ENCODE assay signal across 30 mouse cellular contexts in the genomic region with DNA sequence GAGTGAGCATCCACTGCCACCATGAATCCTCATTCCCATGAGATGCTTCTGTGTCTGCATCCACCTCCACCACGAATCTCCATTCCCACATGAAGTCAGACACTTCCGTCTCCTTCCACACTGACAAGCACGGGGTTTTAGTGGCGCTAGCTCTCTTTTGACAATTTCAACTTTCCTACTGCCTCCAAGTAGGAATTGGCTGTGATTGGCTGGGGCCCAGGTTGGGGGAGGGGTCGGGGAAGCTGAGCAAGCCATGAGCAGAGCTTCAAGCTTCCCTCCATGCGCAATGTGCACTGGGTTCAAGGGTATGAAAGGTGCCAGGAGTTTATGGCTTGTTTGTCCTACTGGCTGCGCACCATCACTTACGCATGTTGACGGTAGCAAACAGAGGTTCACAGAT.
DNase-seq lines count a peak whose midpoint lies in the region; ATAC-seq and TF ChIP-seq lines count a peak whose summit lies in the region.
"Had no signal": no experiment of that assay in that cellular context is flagged by ENCODE, and none has a peak within 500 bp of the region (broad histone marks: within the 10 kb centered on the region; RNA-seq: fewer than 3 reads in every experiment).

No protein-coding gene starts in this region.

- no peak for TF ChIP-seq CTCF in kidney, adult 2 months (conservative IDR thresholded peaks at IDR 0.05; ENCODE audit: insufficient read depth, insufficient read length, low read depth, low read length)
- no peak for TF ChIP-seq CTCF in lung, postnatal 0 days (IDR thresholded peaks at IDR 0.05)
- TF ChIP-seq CTCF in intestine, postnatal 0 days (IDR thresholded peaks at IDR 0.05; ENCODE audit: low read depth) = no peak

- no peaks in the 10 kb centered on the region for H3K27me3 ChIP-seq in kidney, adult 2 months (replicated peaks; ENCODE audit: control insufficient read depth, insufficient read depth, low read length)
- H3K27me3 ChIP-seq in lung, postnatal 0 days (replicated peaks; ENCODE audit: insufficient read depth, low read length) = no peaks in the 10 kb centered on the region
- H3K27me3 ChIP-seq in intestine, postnatal 0 days (replicated peaks; ENCODE audit: control insufficient read depth, insufficient read depth, low read length) = no peaks in the 10 kb centered on the region
- H3K27me3 ChIP-seq: embryonic facial prominence, embryonic 13.5 days; forebrain, embryonic 15.5 days; heart, embryonic 15.5 days; limb, embryonic 15.5 days; liver, embryonic 13.5 days; midbrain, embryonic 13.5 days; neural tube, embryonic 13.5 days had no signal

- 77% methylated on average over 9 of the region's 9 CpGs for WGBS in kidney, adult 2 months
- WGBS in lung, postnatal 0 days = 70% methylated on average over 9 of the region's 9 CpGs
- 74% methylated on average over 9 of the region's 9 CpGs for WGBS in intestine, postnatal 0 days

- H3K36me3 ChIP-seq in kidney, adult 2 months (ENCODE audit: control insufficient read depth, insufficient read depth, low read length) = no peaks in the 10 kb centered on the region
- no peaks in the 10 kb centered on the region for H3K36me3 ChIP-seq in lung, postnatal 0 days (ENCODE audit: insufficient read depth, low read length)
- H3K36me3 ChIP-seq in intestine, postnatal 0 days (ENCODE audit: control insufficient read depth, insufficient read depth) = no peaks in the 10 kb centered on the region
- H3K36me3 ChIP-seq: embryonic facial prominence, embryonic 13.5 days; forebrain, embryonic 10.5 days; forebrain, embryonic 15.5 days; heart, embryonic 10.5 days; heart, embryonic 15.5 days; limb, embryonic 10.5 days; limb, embryonic 15.5 days; liver, embryonic 13.5 days; midbrain, embryonic 13.5 days; neural tube, embryonic 13.5 days had no signal

- no peaks in the 10 kb centered on the region for H3K9me3 ChIP-seq in lung, postnatal 0 days (ENCODE audit: low read length)
- H3K9me3 ChIP-seq in intestine, postnatal 0 days (ENCODE audit: control insufficient read depth) = no peaks in the 10 kb centered on the region
- H3K9me3 ChIP-seq: embryonic facial prominence, embryonic 13.5 days; forebrain, embryonic 10.5 days; forebrain, embryonic 15.5 days; heart, embryonic 10.5 days; heart, embryonic 15.5 days; limb, embryonic 10.5 days; limb, embryonic 15.5 days; liver, embryonic 13.5 days; midbrain, embryonic 13.5 days; neural tube, embryonic 13.5 days had no signal

- DNase-seq in heart, postnatal 4 days = peak; percentile 18
- DNase-seq in heart, postnatal 14 days = no peak
- peak; percentile 51 for DNase-seq in kidney, postnatal 10 days
- DNase-seq in kidney, adult 2 months = no peak
- DNase-seq in lung, postnatal 10 days = peak; percentile 56
- no peak for DNase-seq in lung, postnatal 0 days (ENCODE audit: low spot score)
- DNase-seq in ZHBTc4 (ENCODE audit: low read depth, low spot score) = peak; percentile 73
- DNase-seq: adrenal gland, adult 2 months; adrenal gland, postnatal 36 days; cerebellum, adult 18-20 months; gastrocnemius, postnatal 25 days; heart, adult 11 months; heart, postnatal 36 days; liver, embryonic 13.5 days; lung, adult 18-20 months; spleen, adult 18-20 months; thymus, postnatal 14 days had no signal

- no peak overlapping the region for H3K27ac ChIP-seq in kidney, adult 2 months (ENCODE audit: insufficient read depth, low read depth, low read length)
- H3K27ac ChIP-seq in lung, postnatal 0 days (ENCODE audit: low read length) = no peak overlapping the region
- H3K27ac ChIP-seq in intestine, postnatal 0 days (ENCODE audit: low read depth, low read length) = no peak overlapping the region
- H3K27ac ChIP-seq: embryonic facial prominence, embryonic 13.5 days; forebrain, embryonic 10.5 days; forebrain, embryonic 15.5 days; heart, embryonic 10.5 days; heart, embryonic 15.5 days; hindbrain, embryonic 14.5 days; limb, embryonic 10.5 days; limb, embryonic 15.5 days; liver, embryonic 13.5 days; macrophage; midbrain, embryonic 13.5 days; neural tube, embryonic 13.5 days had no signal

- ATAC-seq in lung, postnatal 0 days = no peak
- ATAC-seq in intestine, postnatal 0 days = no peak
- ATAC-seq: activated CD4-positive, CD25-positive, alpha-beta regulatory T cell, adult 4 months; forebrain, embryonic 15.5 days; midbrain, embryonic 13.5 days had no signal

- no peak overlapping the region for H3K4me2 ChIP-seq in lung, postnatal 0 days (replicated peaks; ENCODE audit: low read depth, low read length)
- no peak overlapping the region for H3K4me2 ChIP-seq in intestine, postnatal 0 days (replicated peaks; ENCODE audit: low read depth)
- H3K4me2 ChIP-seq: embryonic facial prominence, embryonic 13.5 days; forebrain, embryonic 15.5 days; heart, embryonic 15.5 days; hindbrain, embryonic 14.5 days; limb, embryonic 15.5 days; liver, embryonic 13.5 days; midbrain, embryonic 13.5 days; neural tube, embryonic 13.5 days had no signal

- intact Hi-C loops in heart, postnatal 14 days (cut with DNase I) = loop anchor here (10.0 kb wide), 2 partner anchors 395 to 1485 kb away; no protein-coding TSS in a partner anchor

- no peak for TF ChIP-seq EP300 in lung, postnatal 0 days (IDR thresholded peaks at IDR 0.05)

- no peaks in the 10 kb centered on the region; the same call in 1 of the 2 replicates for H3K4me1 ChIP-seq in kidney, adult 2 months (ENCODE audit: control insufficient read depth, insufficient read depth, low read length)
- H3K4me1 ChIP-seq in lung, postnatal 0 days (ENCODE audit: insufficient read depth, low read depth, low read length) = no peaks in the 10 kb centered on the region
- H3K4me1 ChIP-seq in intestine, postnatal 0 days (replicated peaks; ENCODE audit: control insufficient read depth, insufficient read depth, low read length) = no peaks in the 10 kb centered on the region
- H3K4me1 ChIP-seq: liver, embryonic 13.5 days; midbrain, embryonic 13.5 days had no signal

- no peak overlapping the region for H3K4me3 ChIP-seq in kidney, adult 2 months (ENCODE audit: insufficient read depth, low read depth, low read length)
- H3K4me3 ChIP-seq in lung, postnatal 0 days (ENCODE audit: low read depth, low read length) = no peak overlapping the region
- H3K4me3 ChIP-seq in intestine, postnatal 0 days (ENCODE audit: low read depth, low read length) = no peak overlapping the region
- H3K4me3 ChIP-seq: embryonic facial prominence, embryonic 13.5 days; forebrain, embryonic 10.5 days; forebrain, embryonic 15.5 days; heart, embryonic 10.5 days; heart, embryonic 15.5 days; limb, embryonic 10.5 days; limb, embryonic 15.5 days; liver, embryonic 13.5 days; midbrain, embryonic 13.5 days; neural tube, embryonic 13.5 days had no signal

- TF ChIP-seq POLR2A in kidney, adult 2 months (IDR thresholded peaks at IDR 0.05; ENCODE audit: low read depth, low read length) = no peak

- H3K9ac ChIP-seq in lung, postnatal 0 days (replicated peaks; ENCODE audit: low read depth) = no peak overlapping the region
- H3K9ac ChIP-seq in intestine, postnatal 0 days (ENCODE audit: low read depth, low read length) = no peak overlapping the region
- H3K9ac ChIP-seq: embryonic facial prominence, embryonic 13.5 days; forebrain, embryonic 15.5 days; heart, embryonic 15.5 days; hindbrain, embryonic 14.5 days; limb, embryonic 15.5 days; liver, embryonic 13.5 days; midbrain, embryonic 13.5 days; neural tube, embryonic 13.5 days had no signal

Comparison
In these comparisons a context has a peak if more than half of its experiments do, and no peak if none do; other contexts are left out.
1. DNase-seq: peak in heart, postnatal 4 days (single experiment), kidney, postnatal 10 days (single experiment), lung, postnatal 10 days (single experiment) and ZHBTc4 (single experiment); none in heart, postnatal 14 days (0 of 2), kidney, adult 2 months (single experiment) and lung, postnatal 0 days (single experiment).